Mouse (Mus musculus): Measurements from ENCODE around the gene Vmn1r6. TPM values are rescaled to one million over a fixed set of nuclear protein-coding genes. Genes with fewer than 3 reads are reported as not detected.

Gene Vmn1r6
- not detected in 2 replicates for polyA plus RNA-seq (2012; rRNA removed)

DNA sequence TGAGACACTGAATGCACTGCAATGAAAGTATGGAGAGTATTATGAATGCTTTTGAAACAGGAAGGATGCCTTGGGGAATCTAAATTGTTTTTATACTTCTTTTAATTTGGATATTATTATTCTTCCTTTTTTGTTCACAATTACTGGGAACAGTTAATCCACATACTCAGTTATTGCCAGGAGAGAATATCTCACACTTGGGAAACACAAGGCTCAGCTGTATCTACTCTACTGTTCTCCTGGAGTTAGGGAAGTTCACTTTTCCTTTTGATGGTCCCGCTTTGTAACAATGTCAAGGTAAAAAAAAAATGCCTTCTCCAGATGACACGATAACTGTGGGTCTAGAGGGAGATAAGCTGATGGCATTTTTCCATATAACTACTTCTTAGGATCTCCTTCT, at the start of gene Vmn1r6:
Vmn1r6 (plus strand) TSS at position 301 of the 400 bp plus-strand sequence.

DNA sequence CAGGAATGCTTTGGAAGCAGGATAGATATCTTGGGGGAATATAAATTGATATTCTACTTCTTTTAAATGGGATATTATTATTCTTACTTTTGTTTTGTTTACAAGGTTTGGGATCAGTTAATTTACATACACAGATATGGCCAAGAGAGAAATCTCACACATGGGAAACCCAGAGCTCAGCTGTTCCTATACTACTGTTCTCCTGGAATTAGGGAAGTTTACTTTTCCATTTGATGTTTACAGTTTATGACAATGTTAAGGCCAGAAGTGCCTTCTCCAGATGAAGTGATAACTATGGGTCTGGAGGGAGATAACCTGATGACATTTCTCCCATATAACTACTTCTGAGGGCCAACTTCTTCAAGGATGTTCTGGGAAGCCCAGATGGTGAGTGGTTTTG, 27.1 kb upstream of the Vmn1r6 start, which contains the start of gene Vmn1r5:
Vmn1r5 (plus strand) TSS at position 301 of the 400 bp plus-strand sequence.

GRCm38 (mm10) chr6:57025224-57025623, 28.2 kb downstream of the Vmn1r6 start, which contains the start of gene Vmn1r7:
Vmn1r7 (minus strand) TSS chr6:57025324.

GRCm38 (mm10) chr6:57031984-57032383, 34.9 kb downstream of the Vmn1r6 start, which contains the start of gene Vmn1r8:
Vmn1r8 (plus strand) TSS chr6:57032284.

Other genes starting within 250 kb of the Vmn1r6 start
- gene Kbtbd2, start 199.4 kb upstream of the Vmn1r6 start, polyA plus RNA-seq (2012; rRNA removed), result 31.6 and 32.6 TPM in 2 replicates
- 25.1 and 32.6 TPM in 2 replicates for gene Fkbp9, start 165.2 kb upstream of the Vmn1r6 start, polyA plus RNA-seq (2012; rRNA removed)
- gene Nt5c3, start 73.3 kb upstream of the Vmn1r6 start, polyA plus RNA-seq (2012; rRNA removed), result 75.9 and 85.6 TPM in 2 replicates
- 0.41 and 0.51 TPM in 2 replicates for gene Vmn1r4, start 73.2 kb upstream of the Vmn1r6 start, polyA plus RNA-seq (2012; rRNA removed)
- gene Vmn1r5, start 27.0 kb upstream of the Vmn1r6 start, polyA plus RNA-seq (2012; rRNA removed), result not detected in 2 replicates
- gene Vmn1r7, start 28.1 kb downstream of the Vmn1r6 start, polyA plus RNA-seq (2012; rRNA removed), result not detected in 2 replicates
- gene Vmn1r8, start 35.0 kb downstream of the Vmn1r6 start, polyA plus RNA-seq (2012; rRNA removed), result not detected in 2 replicates
- not detected in 2 replicates for gene Vmn1r9, start 69.5 kb downstream of the Vmn1r6 start, polyA plus RNA-seq (2012; rRNA removed)
- gene Vmn1r10, start 112.2 kb downstream of the Vmn1r6 start, polyA plus RNA-seq (2012; rRNA removed), result not detected in 2 replicates
- not detected in 2 replicates for gene Vmn1r11, start 136.2 kb downstream of the Vmn1r6 start, polyA plus RNA-seq (2012; rRNA removed)
- gene Vmn1r12, start 159.7 kb downstream of the Vmn1r6 start, polyA plus RNA-seq (2012; rRNA removed), result not detected in 2 replicates
- not detected in 2 replicates for gene Vmn1r13, start 206.0 kb downstream of the Vmn1r6 start, polyA plus RNA-seq (2012; rRNA removed)
- gene Vmn1r14, start 234.4 kb downstream of the Vmn1r6 start, polyA plus RNA-seq (2012; rRNA removed), result not detected in 2 replicates